Mouse (Mus musculus): ENCODE results near the gene 2410137M14Rik. TPM values are rescaled to one million over a fixed set of nuclear protein-coding genes. Genes with fewer than 3 reads are reported as not detected.
A peak's percentile ranks its signal among the peaks of the same experiment; 100 is the strongest.

2410137M14Rik gene
- total RNA-seq, 2 experiments from 2014 or later: not detected

DNA sequence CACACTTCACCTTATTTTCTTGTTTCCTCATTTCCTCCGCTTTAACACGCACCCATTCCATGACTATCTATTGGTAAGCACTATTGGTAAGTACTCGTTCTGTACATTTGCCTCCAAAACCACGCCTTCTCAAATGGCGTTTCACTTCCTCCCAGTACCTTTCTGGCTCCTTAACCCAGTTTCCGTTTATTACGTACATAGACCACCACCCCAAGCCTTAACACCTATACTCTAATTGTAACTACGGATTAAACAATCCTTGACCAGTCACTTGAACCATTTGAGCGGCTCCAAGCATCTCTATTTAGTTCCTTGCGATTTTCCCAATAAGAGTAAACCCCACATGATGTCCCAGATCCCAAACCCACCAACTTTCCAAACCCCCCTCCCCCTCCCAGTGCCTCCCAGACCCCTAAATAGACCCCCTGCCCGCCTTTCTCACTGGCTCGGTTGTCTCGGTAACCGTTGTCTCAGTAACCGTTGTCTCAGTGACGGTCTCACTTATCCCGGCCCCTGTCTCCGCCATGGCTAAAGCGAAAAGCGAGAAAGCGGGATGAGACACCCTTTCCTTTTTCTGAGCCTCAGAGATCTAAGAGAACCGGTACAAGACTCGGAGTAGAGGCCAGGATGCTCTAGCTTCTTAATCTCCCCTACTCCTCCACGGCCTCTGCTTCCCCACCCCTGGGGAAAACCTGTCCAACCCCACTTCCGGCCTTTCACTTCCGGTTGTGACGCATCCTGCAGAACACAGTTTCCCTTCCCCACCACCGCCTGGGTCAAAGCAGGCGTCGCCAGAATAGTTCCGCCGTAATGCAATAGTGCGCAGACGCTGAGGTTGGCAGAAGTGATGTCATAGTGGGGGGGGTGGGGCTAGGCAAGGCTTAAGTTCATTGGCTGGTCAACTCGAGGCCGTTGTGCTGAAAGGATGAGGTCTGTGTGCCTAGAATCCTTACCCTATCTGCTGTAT lies 29.8 kb downstream of the 2410137M14Rik start, which contains the start of gene Ppp1r11:
TSS of gene Ppp1r11 (minus strand) at position 761 of the 967 bp plus-strand sequence.
- DNase-seq (ENCODE audit: low spot score in 2 of 2): peak; percentile 88 to 89

DNA sequence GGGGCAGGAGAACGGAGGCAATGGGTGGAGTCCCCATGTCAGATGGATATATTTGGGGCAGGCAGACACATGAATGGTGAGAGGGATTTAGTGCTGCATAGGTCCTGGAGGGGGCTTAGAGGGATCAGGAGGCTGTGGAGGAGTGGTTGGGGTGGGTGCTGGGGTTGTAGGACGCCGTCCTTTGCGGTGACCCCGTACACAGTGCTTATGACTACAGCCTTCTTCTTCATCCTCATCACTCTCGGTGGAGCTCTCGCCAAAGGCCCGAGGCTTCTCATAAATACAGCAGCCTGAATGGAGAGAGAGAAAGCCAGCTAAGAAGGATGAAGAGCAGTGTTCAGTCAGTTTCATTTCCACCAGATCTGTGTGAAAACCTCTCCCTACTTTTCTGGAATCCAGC lies 31.8 kb downstream of the 2410137M14Rik start:
- DNase-seq (ENCODE audit: low spot score in 2 of 2): no peak

DNA sequence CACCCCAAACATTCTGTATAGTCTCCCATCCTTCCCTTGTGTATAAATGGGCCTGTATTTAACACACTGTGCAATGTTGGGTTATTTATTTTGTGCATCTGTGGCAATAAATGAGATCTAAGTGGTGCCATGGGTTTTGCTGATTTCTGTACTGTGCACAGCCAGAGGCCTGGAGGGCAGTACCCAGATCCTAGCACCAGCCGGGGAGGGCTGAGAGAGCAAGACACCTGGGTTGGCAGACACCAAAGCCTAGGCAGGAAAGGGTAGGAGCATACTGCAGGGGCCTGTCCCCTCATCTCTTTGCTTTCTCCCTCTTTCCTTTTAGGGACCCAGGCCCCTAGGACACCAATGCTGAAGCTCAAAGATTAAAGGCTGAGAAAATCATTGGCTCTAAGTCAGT lies 32.8 kb downstream of the 2410137M14Rik start:
- DNase-seq (ENCODE audit: low spot score in 2 of 2): no peak

DNA sequence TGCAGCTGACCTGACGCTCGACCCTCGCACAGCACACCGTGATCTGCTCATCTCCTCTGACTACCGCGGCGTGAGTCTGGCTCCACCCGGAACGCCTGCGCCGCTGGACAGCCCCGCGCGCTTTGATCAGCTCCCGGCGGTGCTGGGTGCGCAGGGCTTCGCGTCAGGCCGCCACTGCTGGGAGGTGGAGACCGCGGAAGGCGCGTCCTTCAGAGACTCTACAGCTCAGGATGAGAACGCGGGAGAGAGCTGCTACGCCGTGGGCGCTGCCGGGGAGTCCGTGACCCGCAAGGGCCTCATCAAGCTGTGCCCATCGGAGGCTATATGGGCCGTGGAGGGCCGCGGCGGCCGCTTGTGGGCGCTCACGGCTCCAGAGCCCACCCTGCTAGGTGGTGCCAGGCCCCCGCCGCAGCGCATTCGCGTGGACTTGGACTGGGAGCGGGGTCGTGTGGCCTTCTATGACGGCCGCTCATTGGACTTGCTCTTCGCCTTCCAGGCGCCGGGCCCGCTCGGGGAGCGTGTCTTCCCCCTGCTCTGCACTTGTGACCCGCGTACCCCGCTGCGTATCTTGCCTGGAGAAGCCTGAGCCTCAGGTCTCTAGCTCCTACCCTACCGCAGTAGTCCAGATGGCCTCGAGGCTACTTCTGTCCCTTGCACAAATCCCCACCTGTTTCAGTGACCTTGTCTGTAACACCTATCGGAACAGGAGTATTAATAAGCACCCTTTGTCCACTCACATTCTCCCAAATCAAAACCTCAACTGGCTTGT lies 33.8 kb downstream of the 2410137M14Rik start:
- peak; percentile 64 to 69 for DNase-seq (ENCODE audit: low spot score in 2 of 2)

- DNase-seq (ENCODE audit: low spot score in 2 of 2): no peak
Measured at GRCm38 (mm10) chr17:36944121-36944775, 36.8 kb downstream of the 2410137M14Rik start.

DNA sequence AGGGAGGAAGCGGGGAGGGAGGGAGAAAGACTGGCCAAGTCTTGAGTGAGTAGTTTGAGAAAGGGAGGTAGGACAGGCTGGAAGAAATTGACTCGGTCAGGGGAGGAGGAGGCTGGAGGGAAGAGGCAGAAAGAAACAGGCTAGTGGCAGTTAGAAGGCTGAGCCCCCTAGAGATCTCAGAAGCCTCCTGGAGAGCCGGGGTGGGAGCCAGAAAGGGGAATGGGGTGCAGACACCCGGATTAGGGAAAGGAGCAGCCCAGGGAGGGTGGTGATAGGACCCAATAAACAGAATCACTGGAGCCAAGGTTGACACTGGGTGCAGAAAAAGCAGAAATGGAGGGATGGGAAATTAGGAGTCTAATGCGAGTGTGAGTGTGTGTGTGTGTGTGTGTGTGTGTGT lies 37.3 kb downstream of the 2410137M14Rik start:
- no peak for DNase-seq (ENCODE audit: low spot score in 2 of 2)

GRCm38 (mm10) chr17:36942791-36943471 lies 38.1 kb downstream of the 2410137M14Rik start, which contains the start of gene Rnf39:
TSS of gene Rnf39 (plus strand) at chr17:36942918.
- no peak for DNase-seq (ENCODE audit: low spot score in 2 of 2)

- DNase-seq (ENCODE audit: low spot score in 2 of 2): no peak
Measured at GRCm38 (mm10) chr17:36942391-36942790, 38.6 kb downstream of the 2410137M14Rik start.

- peak in 1 of 2 experiments; percentile 56 for DNase-seq (ENCODE audit: low spot score in 2 of 2)
Measured at GRCm38 (mm10) chr17:36938056-36938455, 43.0 kb downstream of the 2410137M14Rik start.

GRCm38 (mm10) chr17:36931806-36932205 lies 49.2 kb downstream of the 2410137M14Rik start:
- peak in 1 of 2 experiments; percentile 21 for DNase-seq (ENCODE audit: low spot score in 2 of 2)

GRCm38 (mm10) chr17:36931130-36931529 lies 49.9 kb downstream of the 2410137M14Rik start:
- DNase-seq (ENCODE audit: low spot score in 2 of 2): no peak

- DNase-seq (ENCODE audit: low spot score in 2 of 2): no peak
Measured at GRCm38 (mm10) chr17:36930233-36930632, 50.8 kb downstream of the 2410137M14Rik start.

GRCm38 (mm10) chr17:36929236-36929932 lies 51.7 kb downstream of the 2410137M14Rik start:
- no peak for DNase-seq (ENCODE audit: low spot score in 2 of 2)

Other genes with a start within 250 kb of the 2410137M14Rik start
- gene H2-M10.5, start 208.3 kb downstream of the 2410137M14Rik start, total RNA-seq (2021): not detected
- not detected for gene H2-M10.6, start 169.1 kb downstream of the 2410137M14Rik start, total RNA-seq (2021)
- gene Trim26, start 144.1 kb downstream of the 2410137M14Rik start, total RNA-seq (2021): 10 to 100 TPM; 45.1 to 49.8 TPM
- not detected for gene Trim15, start 114.0 kb downstream of the 2410137M14Rik start, total RNA-seq (2021)
- under 1 TPM in 1 of 2 experiments, not detected in 1; 0.22 TPM for gene Trim10, start 111.7 kb downstream of the 2410137M14Rik start, total RNA-seq (2021)
- under 1 TPM; 0.26 to 0.53 TPM for gene Trim40, start 91.1 kb downstream of the 2410137M14Rik start, total RNA-seq (2021)
- gene Trim31, start 83.1 kb downstream of the 2410137M14Rik start, total RNA-seq (2021): not detected
- under 1 TPM; 0.61 to 0.86 TPM for gene Rnf39, start 38.3 kb downstream of the 2410137M14Rik start, total RNA-seq (2021)
- gene Ppp1r11, start 29.5 kb downstream of the 2410137M14Rik start, total RNA-seq (2021): 100 to 1,000 TPM in 1 of 2 experiments, 10 to 100 TPM in 1; 84.2 to 100 TPM
- 10 to 100 TPM; 45.3 to 50.7 TPM for gene Znrd1, start 22.7 kb downstream of the 2410137M14Rik start, total RNA-seq (2021)
- gene Znrd1as, start 22.6 kb downstream of the 2410137M14Rik start, total RNA-seq (2021): 10 to 100 TPM; 12.4 to 13.3 TPM
- gene H2-M5, start 8.3 kb upstream of the 2410137M14Rik start, total RNA-seq (2021): not detected
- gene Zfp57, start 19.9 kb upstream of the 2410137M14Rik start, total RNA-seq (2021): 1 to 10 TPM; 2.5 to 3.5 TPM
- not detected for gene Mog, start 42.2 kb upstream of the 2410137M14Rik start, total RNA-seq (2021)
- 10 to 100 TPM; 23.3 to 28.6 TPM for gene Gabbr1, start 64.7 kb upstream of the 2410137M14Rik start, total RNA-seq (2021)
- gene Olfr90, start 107.3 kb upstream of the 2410137M14Rik start, total RNA-seq (2021): not detected
- not detected for gene Olfr91, start 117.0 kb upstream of the 2410137M14Rik start, total RNA-seq (2021)
- gene Olfr92, start 138.9 kb upstream of the 2410137M14Rik start, total RNA-seq (2021): not detected
- gene Olfr93, start 180.3 kb upstream of the 2410137M14Rik start, total RNA-seq (2021): not detected
- under 1 TPM in 1 of 2 experiments, not detected in 1; 0.67 TPM for gene Ubd, start 212.7 kb upstream of the 2410137M14Rik start, total RNA-seq (2021)
- gene Olfr94, start 219.8 kb upstream of the 2410137M14Rik start, total RNA-seq (2021): not detected
- not detected for gene Olfr95, start 231.9 kb upstream of the 2410137M14Rik start, total RNA-seq (2021)
- not detected for gene Olfr96, start 238.9 kb upstream of the 2410137M14Rik start, total RNA-seq (2021)

Measured in adrenal gland, adult 18-20 months (tissue).